Mouse (Mus musculus) testis, adult 2 months (tissue): ENCODE measurements around the gene Scd3.

Experiments
- CTCF ChIP-seq: fragments of 200-500 bp; IDR thresholded peaks from 2 replicates; pipeline ENCODE4 v1.5.1; 2012; ENCODE audit warnings: low read depth, mild to moderate bottlenecking, inconsistent platforms, low read length, moderate library complexity; ENCODE audit not compliant: control insufficient read depth, insufficient read depth, insufficient replicate concordance
- POLR2A ChIP-seq: fragments of 200-500 bp; IDR thresholded peaks from 2 replicates; pipeline ENCODE4 v1.6.1; 2012; ENCODE audit warnings: low read depth, mild to moderate bottlenecking, inconsistent platforms, low read length, moderate library complexity; ENCODE audit not compliant: control insufficient read depth

GRCm38 (mm10) chr19:44217958-44218525 is 15.0 kb downstream of the Scd3 start:
- TF ChIP-seq CTCF (no peak), POLR2A (no peak)
